7 mouse cellular contexts compared by ENCODE assay signal in the genomic region with DNA sequence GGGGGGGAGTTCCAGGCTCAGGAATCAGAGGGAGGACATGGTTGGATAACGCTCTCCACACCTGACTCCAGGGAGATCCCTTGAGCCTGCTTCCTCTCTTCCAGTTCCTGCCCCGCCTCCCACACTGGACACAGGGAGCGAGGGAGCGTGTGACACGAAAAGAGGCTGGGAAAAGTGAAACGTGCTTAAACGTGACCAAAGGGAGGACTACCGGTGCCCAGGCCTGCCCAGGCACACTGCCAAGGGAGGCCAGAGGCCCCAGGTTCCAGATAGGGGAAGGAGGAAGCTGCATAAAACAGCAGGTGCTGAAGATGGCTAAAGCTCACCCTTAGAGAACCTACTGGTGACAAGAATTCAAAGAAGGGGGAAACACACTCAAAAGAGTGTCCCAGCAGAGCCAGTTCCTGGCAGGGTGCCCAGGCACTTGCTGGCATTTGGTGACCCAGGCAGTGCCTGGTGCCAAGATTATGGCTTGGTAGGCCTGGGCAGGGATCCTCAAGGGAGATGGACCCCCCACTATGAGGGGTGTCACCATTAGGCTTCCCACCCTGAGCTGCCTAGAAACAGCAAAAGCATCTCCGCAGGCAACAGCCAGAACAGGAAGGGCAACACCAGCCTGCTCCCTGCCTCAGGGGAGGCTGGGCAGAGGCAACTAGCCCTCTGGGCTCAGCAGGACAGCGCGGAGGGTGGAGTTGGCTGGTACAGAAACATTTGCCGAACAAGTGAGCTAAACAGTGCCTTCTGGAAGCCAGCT. TPM values are rescaled to one million over a fixed set of nuclear protein-coding genes. Genes with fewer than 3 reads are reported as not detected.
DNase-seq lines count a peak whose midpoint lies in the region; ATAC-seq and TF ChIP-seq lines count a peak whose summit lies in the region.

No protein-coding gene starts in this region.

- 0 out of 2 replicates have a peak overlapping the region, but pooled peaks have one; percentile 24 for H3K27ac ChIP-seq in MEL (ENCODE audit: control insufficient read depth, low read depth, low read length)
- no peak overlapping the region for H3K27ac ChIP-seq in forebrain, embryonic 13.5 days
- H3K27ac ChIP-seq in intestine, postnatal 0 days (ENCODE audit: low read depth, low read length) = peak overlapping the region; percentile 51
- H3K27ac ChIP-seq in left cerebral cortex, adult 2 months = peak overlapping the region; percentile 95

- DNase-seq in MEL (ENCODE audit: low read depth, low spot score) = peak; percentile 79
- DNase-seq in adrenal gland, adult 18-20 months (ENCODE audit: low spot score in 2 of 2) = peak; percentile 73 to 74
- peak in 1 of 2 experiments; percentile 66 for DNase-seq in left cerebral cortex, adult 2 months (ENCODE audit: extremely low spot score in 1 of 2, low spot score in 2 of 2)
- DNase-seq in right cerebral cortex, adult 2 months (ENCODE audit: low spot score in 2 of 2) = peak; percentile 53 to 75
- DNase-seq in retina, postnatal 1 day = no peak

- H3K36me3 ChIP-seq in MEL (ENCODE audit: control insufficient read depth in 1 of 2, insufficient read depth in 2 of 2, low read length in 2 of 2) = peaks cover 0 to 3% of the 10 kb centered on the region in 2 experiments; a peak in 1 of 4 replicates
- H3K36me3 ChIP-seq in forebrain, embryonic 13.5 days (ENCODE audit: poor library complexity, severe bottlenecking) = no peaks in the 10 kb centered on the region
- no peaks in the 10 kb centered on the region for H3K36me3 ChIP-seq in intestine, postnatal 0 days (ENCODE audit: control insufficient read depth, insufficient read depth)

- peaks cover 0 to 7% of the 10 kb centered on the region in 2 experiments; a peak in 3 of 4 replicates for H3K27me3 ChIP-seq in MEL (ENCODE audit: control insufficient read depth in 1 of 2, insufficient read depth in 2 of 2, low read length in 2 of 2)
- H3K27me3 ChIP-seq in forebrain, embryonic 13.5 days = peaks cover 50% of the 10 kb centered on the region
- peaks cover 27% of the 10 kb centered on the region for H3K27me3 ChIP-seq in intestine, postnatal 0 days (replicated peaks; ENCODE audit: control insufficient read depth, insufficient read depth, low read length)

- TF ChIP-seq POLR2A in MEL (IDR thresholded peaks at IDR 0.05; ENCODE audit: control insufficient read depth in 1 of 2, insufficient read depth in 1 of 2, low read depth in 1 of 2, low read length in 2 of 2, poor library complexity in 1 of 2) = no peak

- H3K9me3 ChIP-seq in MEL (replicated peaks; ENCODE audit: insufficient read depth, low read length) = no peaks in the 10 kb centered on the region
- H3K9me3 ChIP-seq in forebrain, embryonic 13.5 days (replicated peaks) = no peaks in the 10 kb centered on the region
- H3K9me3 ChIP-seq in intestine, postnatal 0 days (ENCODE audit: control insufficient read depth) = no peaks in the 10 kb centered on the region

- peak; percentile 57 to 67 for TF ChIP-seq EP300 in MEL (IDR thresholded peaks at IDR 0.05; ENCODE audit: low read depth in 1 of 2, low read length in 2 of 2)

- H3K4me1 ChIP-seq in MEL (ENCODE audit: control insufficient read depth in 1 of 2, insufficient read depth in 2 of 2, low read length in 2 of 2) = peaks cover 3 to 20% of the 10 kb centered on the region in 2 experiments; a peak in 3 of 4 replicates
- H3K4me1 ChIP-seq in forebrain, embryonic 13.5 days = peaks cover 35% of the 10 kb centered on the region
- 0 out of 2 replicates have a peak, but pooled peaks cover 7% of the 10 kb centered on the region for H3K4me1 ChIP-seq in intestine, postnatal 0 days (replicated peaks; ENCODE audit: control insufficient read depth, insufficient read depth, low read length)

- 43% methylated on average over 12 of the region's 12 CpGs for WGBS in forebrain, embryonic 13.5 days
- WGBS in intestine, postnatal 0 days = 35% methylated on average over 12 of the region's 12 CpGs

- peak overlapping the region; percentile 78 for H3K4me2 ChIP-seq in forebrain, embryonic 13.5 days
- H3K4me2 ChIP-seq in intestine, postnatal 0 days (replicated peaks; ENCODE audit: low read depth) = peak overlapping the region; percentile 83

- H3K4me3 ChIP-seq in MEL (ENCODE audit: control insufficient read depth in 1 of 2, insufficient read depth in 1 of 2, low read depth in 2 of 2, low read length in 2 of 2) = 0 out of 4 replicates have a peak overlapping the region, but pooled peaks of 1 of the 2 experiments have one; percentile 8
- no peak overlapping the region for H3K4me3 ChIP-seq in forebrain, embryonic 13.5 days
- 0 out of 2 replicates have a peak overlapping the region, but pooled peaks have one; percentile 4 for H3K4me3 ChIP-seq in intestine, postnatal 0 days (ENCODE audit: low read depth, low read length)
- H3K4me3 ChIP-seq in left cerebral cortex, adult 2 months = peak overlapping the region; percentile 74

- TF ChIP-seq RAD21 in MEL (IDR thresholded peaks at IDR 0.05; ENCODE audit: low read depth, low read length) = no peak

- no peaks in the 10 kb centered on the region for H3K79me2 ChIP-seq in MEL (ENCODE audit: control insufficient read depth, insufficient read depth, low read length, poor library complexity)

- no peak for ATAC-seq in forebrain, embryonic 13.5 days
- peak; percentile 83 for ATAC-seq in intestine, postnatal 0 days

- intact Hi-C loops in left cerebral cortex, adult 2 months (cut with DNase I) = no loop called here

- no peak for TF ChIP-seq CTCF in MEL (IDR thresholded peaks at IDR 0.05 in 2 of 3, conservative IDR thresholded peaks at IDR 0.05 in 1 of 3; ENCODE audit: control insufficient read depth in 1 of 3, insufficient read depth in 1 of 3, low read depth in 2 of 3, low read length in 3 of 3, poor library complexity in 1 of 3, severe bottlenecking in 1 of 3)
- no peak for TF ChIP-seq CTCF in intestine, postnatal 0 days (IDR thresholded peaks at IDR 0.05; ENCODE audit: low read depth)
- no peak for TF ChIP-seq CTCF in left cerebral cortex, adult 2 months (IDR thresholded peaks at IDR 0.05)

- H3K9ac ChIP-seq in MEL (ENCODE audit: control insufficient read depth, low read depth, low read length, poor library complexity, severe bottlenecking) = peak overlapping the region; percentile 17; the same call in 1 of the 2 replicates
- no peak overlapping the region for H3K9ac ChIP-seq in forebrain, embryonic 13.5 days
- H3K9ac ChIP-seq in intestine, postnatal 0 days (ENCODE audit: low read depth, low read length) = no peak overlapping the region

TF ChIP-seq in MEL, 35 proteins besides CTCF, POLR2A, EP300 and RAD21:
- TF ChIP-seq TCF12 (IDR thresholded peaks at IDR 0.05; ENCODE audit: low read depth, low read length) = peak; percentile 59
- no peak for TF ChIP-seq RCOR1 (IDR thresholded peaks at IDR 0.05; ENCODE audit: low read depth, low read length)
- TF ChIP-seq HCFC1 (IDR thresholded peaks at IDR 0.05; ENCODE audit: low read depth, low read length) = no peak
- TF ChIP-seq ELF1 (IDR thresholded peaks at IDR 0.05; ENCODE audit: low read depth, low read length) = 0 out of 2 replicates have a peak, but pooled peaks have one; percentile 23
- peak; percentile 41; the same call in 1 of the 2 replicates for TF ChIP-seq ETS1 (IDR thresholded peaks at IDR 0.05; ENCODE audit: low read depth, low read length)
- TF ChIP-seq TAL1 (IDR thresholded peaks at IDR 0.05; ENCODE audit: low read length) = peak; percentile 39
- peak; percentile 92 for TF ChIP-seq BHLHE40 (IDR thresholded peaks at IDR 0.05; ENCODE audit: borderline replicate concordance, low read depth, low read length)
- TF ChIP-seq GATA1 (IDR thresholded peaks at IDR 0.05; ENCODE audit: low read depth, low read length) = peak; percentile 27; the same call in 1 of the 2 replicates

RNA-seq across cellular contexts. Expression of a gene that starts 2.3 kb away (rescaled TPM):
- total RNA-seq in MEL (2012; rRNA removed) = 0.03 TPM in 1 of 2 replicates, not detected in the other
- not detected for polyA plus RNA-seq in MEL (2012; ENCODE audit: insufficient read depth in 1 of 2, insufficient read length in 2 of 2, low read depth in 1 of 2, low replicate concordance in 2 of 2, missing spikeins in 1 of 2)
- total RNA-seq in adrenal gland, adult 18-20 months (2021) = 100 to 1,000 TPM; 111 to 130 TPM
- polyA plus RNA-seq in forebrain, embryonic 13.5 days (2015; fragmentation: Nextera tagmentation; extraction: Ambion mirVana) = 3.3 and 4.6 TPM in 2 replicates
- 2.2 and 2.4 TPM in 2 replicates for polyA plus RNA-seq in intestine, postnatal 0 days (2015; fragmentation: Nextera tagmentation; extraction: Ambion mirVana)
- total RNA-seq in left cerebral cortex, adult 2 months (2021) = 100 to 1,000 TPM; 180 to 188 TPM

RNA-seq across cellular contexts. Expression of a gene that starts 39.7 kb away (rescaled TPM):
- total RNA-seq in MEL (2012; rRNA removed) = not detected in 2 replicates
- polyA plus RNA-seq in MEL (2012; ENCODE audit: insufficient read depth in 1 of 2, insufficient read length in 2 of 2, low read depth in 1 of 2, low replicate concordance in 2 of 2, missing spikeins in 1 of 2) = not detected
- under 1 TPM in 1 of 2 experiments, not detected in 1; 0.16 TPM for total RNA-seq in adrenal gland, adult 18-20 months (2021)
- not detected in 2 replicates for polyA plus RNA-seq in forebrain, embryonic 13.5 days (2015; fragmentation: Nextera tagmentation; extraction: Ambion mirVana)
- 0.13 TPM in 1 of 2 replicates, not detected in the other for polyA plus RNA-seq in intestine, postnatal 0 days (2015; fragmentation: Nextera tagmentation; extraction: Ambion mirVana)
- under 1 TPM in 1 of 2 experiments, not detected in 1; 0.25 TPM for total RNA-seq in left cerebral cortex, adult 2 months (2021)

RNA-seq across cellular contexts. Expression of a gene that starts 51.0 kb away (rescaled TPM):
- not detected in 2 replicates for total RNA-seq in MEL (2012; rRNA removed)
- not detected for polyA plus RNA-seq in MEL (2012; ENCODE audit: insufficient read depth in 1 of 2, insufficient read length in 2 of 2, low read depth in 1 of 2, low replicate concordance in 2 of 2, missing spikeins in 1 of 2)
- 1 to 10 TPM; 1.2 to 1.7 TPM for total RNA-seq in adrenal gland, adult 18-20 months (2021)
- polyA plus RNA-seq in forebrain, embryonic 13.5 days (2015; fragmentation: Nextera tagmentation; extraction: Ambion mirVana) = 2.0 and 3.2 TPM in 2 replicates
- 0.50 and 0.99 TPM in 2 replicates for polyA plus RNA-seq in intestine, postnatal 0 days (2015; fragmentation: Nextera tagmentation; extraction: Ambion mirVana)
- 10 to 100 TPM; 14.0 TPM for total RNA-seq in left cerebral cortex, adult 2 months (2021)

RNA-seq across cellular contexts. Expression of a gene that starts 56.8 kb away (rescaled TPM):
- total RNA-seq in MEL (2012; rRNA removed) = not detected in 2 replicates
- not detected for polyA plus RNA-seq in MEL (2012; ENCODE audit: insufficient read depth in 1 of 2, insufficient read length in 2 of 2, low read depth in 1 of 2, low replicate concordance in 2 of 2, missing spikeins in 1 of 2)
- not detected for total RNA-seq in adrenal gland, adult 18-20 months (2021)
- polyA plus RNA-seq in forebrain, embryonic 13.5 days (2015; fragmentation: Nextera tagmentation; extraction: Ambion mirVana) = not detected in 2 replicates
- 0.08 TPM in 1 of 2 replicates, not detected in the other for polyA plus RNA-seq in intestine, postnatal 0 days (2015; fragmentation: Nextera tagmentation; extraction: Ambion mirVana)
- not detected for total RNA-seq in left cerebral cortex, adult 2 months (2021)

Comparison
In these comparisons a context has a peak if more than half of its experiments do, and no peak if none do; other contexts are left out.
1. RNA of a gene that starts 2.3 kb away (total RNA-seq): 180 to 188 TPM in left cerebral cortex, adult 2 months and 111 to 130 TPM in adrenal gland, adult 18-20 months; 0.03 TPM in MEL; every median in the first group is over 100 times any median in the second.
2. RNA of a gene that starts 51.0 kb away (total RNA-seq): 14.0 TPM in left cerebral cortex, adult 2 months; 1.2 to 1.7 TPM in adrenal gland, adult 18-20 months and not detected in MEL; every median in the first group is over 4 times any median in the second.